Mouse (Mus musculus): ENCODE results near the gene Amz2. TPM values are rescaled to one million over a fixed set of nuclear protein-coding genes. Genes with fewer than 3 reads are reported as not detected.

The Amz2 gene
- polyA plus RNA-seq, 1 experiment: 63.8 TPM

DNA sequence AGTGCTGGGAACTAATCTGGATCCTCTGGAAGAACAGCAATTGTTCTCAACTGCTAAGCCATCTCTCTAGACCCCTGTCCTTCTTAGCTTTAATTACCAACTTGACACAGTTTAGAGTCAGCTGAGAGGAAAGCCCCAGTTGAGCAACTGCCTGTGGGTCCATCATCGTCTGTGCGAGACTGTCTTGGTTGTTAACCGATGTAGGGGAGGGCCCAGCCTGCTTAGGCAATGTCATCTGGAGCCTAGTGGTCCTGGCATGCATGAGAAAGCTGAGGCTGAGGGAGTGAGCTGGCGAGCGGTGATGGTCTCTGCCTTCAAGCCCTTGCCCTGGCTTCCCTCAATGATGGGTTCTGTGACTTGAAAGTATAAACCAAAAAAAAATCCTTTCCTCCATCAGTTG lies 10.9 kb upstream of the Amz2 start:
- DNase-seq: no peak
- no peak overlapping the region for H3K27ac ChIP-seq (ENCODE audit: insufficient read depth, low read length)
- no peaks in the 10 kb centered on the region for H3K27me3 ChIP-seq (ENCODE audit: control insufficient read depth, insufficient read depth, low read length)
- no peaks in the 10 kb centered on the region for H3K4me1 ChIP-seq (ENCODE audit: control insufficient read depth, insufficient read depth, low read length)
- TF ChIP-seq POLR2A (IDR thresholded peaks at IDR 0.05; ENCODE audit: borderline replicate concordance, insufficient read depth, low read length) (no peak), CTCF (IDR thresholded peaks at IDR 0.05; ENCODE audit: borderline replicate concordance, insufficient read depth, low read depth, low read length) (no peak)
- 83% methylated on average over 5 of the region's 5 CpGs for WGBS
- no peak overlapping the region for H3K4me3 ChIP-seq (replicated peaks; ENCODE audit: insufficient read depth, low read depth, low read length)

DNA sequence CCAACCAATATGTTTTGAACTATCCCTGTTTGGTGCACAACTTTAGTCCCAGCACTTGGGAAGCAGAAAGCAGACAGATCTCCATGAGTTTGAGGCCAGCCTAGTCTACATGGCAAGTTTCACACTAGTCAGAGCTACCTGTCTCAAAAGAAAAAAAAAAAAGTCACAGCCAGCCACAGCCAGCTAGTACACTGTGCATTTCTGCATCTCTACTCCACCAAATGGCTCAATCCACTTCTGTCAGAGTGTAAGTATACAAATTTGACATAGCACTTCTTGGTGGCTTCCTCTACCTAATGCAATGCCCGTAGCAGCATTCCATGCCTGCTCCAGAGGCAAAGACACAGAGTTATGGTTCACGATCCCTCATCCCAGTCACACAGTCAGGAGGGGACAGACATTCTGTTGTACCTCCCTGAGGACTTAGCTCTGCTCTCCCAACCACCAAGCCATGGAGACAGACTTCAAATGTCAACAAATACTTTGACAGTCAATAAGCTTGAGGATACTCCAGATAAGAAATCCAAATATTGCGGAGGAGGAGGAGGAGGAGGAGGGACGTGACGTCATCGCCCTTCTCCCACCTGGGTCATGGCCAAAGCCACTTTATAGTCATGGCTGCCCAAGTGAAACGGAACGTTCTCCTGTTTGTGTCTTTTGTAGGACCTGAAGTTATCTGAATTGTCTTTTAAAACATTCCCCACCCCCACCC lies 8.9 kb upstream of the Amz2 start:
- 83% methylated on average over 8 of the region's 8 CpGs for WGBS
- TF ChIP-seq CTCF (IDR thresholded peaks at IDR 0.05; ENCODE audit: borderline replicate concordance, insufficient read depth, low read depth, low read length) (no peak), POLR2A (IDR thresholded peaks at IDR 0.05; ENCODE audit: borderline replicate concordance, insufficient read depth, low read length) (no peak)
- H3K4me3 ChIP-seq (replicated peaks; ENCODE audit: insufficient read depth, low read depth, low read length): no peak overlapping the region
- H3K27ac ChIP-seq (ENCODE audit: insufficient read depth, low read length): no peak overlapping the region
- H3K4me1 ChIP-seq (ENCODE audit: control insufficient read depth, insufficient read depth, low read length): no peaks in the 10 kb centered on the region
- no peaks in the 10 kb centered on the region for H3K27me3 ChIP-seq (ENCODE audit: control insufficient read depth, insufficient read depth, low read length)
- no peak for DNase-seq

DNA sequence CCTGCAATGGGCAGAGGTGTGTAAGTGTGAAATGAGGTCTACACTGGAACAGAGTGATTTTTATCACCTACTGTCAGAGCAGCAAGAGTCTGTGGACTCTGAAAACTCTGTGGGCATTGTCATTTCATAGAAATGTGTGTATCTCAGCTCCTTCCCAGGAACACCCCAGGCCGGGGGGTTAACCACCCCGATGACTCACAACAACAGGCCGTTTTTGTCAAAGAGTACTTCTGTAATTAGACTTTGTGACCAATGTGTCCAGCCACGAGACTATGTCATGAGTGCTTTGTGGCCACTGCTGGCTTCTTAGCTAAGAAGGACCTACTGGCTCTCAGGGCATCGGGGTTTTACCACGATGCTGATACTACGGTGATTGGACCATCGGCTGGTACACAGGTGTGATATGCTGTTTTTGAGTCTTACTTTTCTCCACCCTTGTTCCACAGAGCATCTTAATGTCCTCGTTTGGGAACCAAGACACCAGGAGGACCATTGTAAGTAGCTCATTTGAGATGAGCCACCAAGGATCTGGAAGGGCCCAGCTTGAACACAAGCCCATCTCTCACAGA lies 8.2 kb upstream of the Amz2 start:
- no peak overlapping the region for H3K4me3 ChIP-seq (replicated peaks; ENCODE audit: insufficient read depth, low read depth, low read length)
- no peak for TF ChIP-seq CTCF (IDR thresholded peaks at IDR 0.05; ENCODE audit: borderline replicate concordance, insufficient read depth, low read depth, low read length)
- no peak for TF ChIP-seq POLR2A (IDR thresholded peaks at IDR 0.05; ENCODE audit: borderline replicate concordance, insufficient read depth, low read length)
- no peaks in the 10 kb centered on the region for H3K4me1 ChIP-seq (ENCODE audit: control insufficient read depth, insufficient read depth, low read length)
- DNase-seq: no peak
- no peaks in the 10 kb centered on the region for H3K27me3 ChIP-seq (ENCODE audit: control insufficient read depth, insufficient read depth, low read length)
- H3K27ac ChIP-seq (ENCODE audit: insufficient read depth, low read length): no peak overlapping the region
- WGBS: 91% methylated on average over 9 of the region's 9 CpGs

- Histone ChIP-seq H3K4me1 (ENCODE audit: control insufficient read depth, insufficient read depth, low read length) (no peaks in the 10 kb centered on the region), H3K4me3 (replicated peaks; ENCODE audit: insufficient read depth, low read depth, low read length) (no peak overlapping the region), H3K27ac (ENCODE audit: insufficient read depth, low read length) (no peak overlapping the region), H3K27me3 (ENCODE audit: control insufficient read depth, insufficient read depth, low read length) (no peaks in the 10 kb centered on the region)
- no peak for DNase-seq
- 62% methylated on average over 4 of the region's 4 CpGs for WGBS
- no peak for TF ChIP-seq CTCF (IDR thresholded peaks at IDR 0.05; ENCODE audit: borderline replicate concordance, insufficient read depth, low read depth, low read length)
- TF ChIP-seq POLR2A (IDR thresholded peaks at IDR 0.05; ENCODE audit: borderline replicate concordance, insufficient read depth, low read length): no peak
Measured at GRCm38 (mm10) chr11:109419461-109419860, 6.3 kb upstream of the Amz2 start.

- H3K27ac ChIP-seq (ENCODE audit: insufficient read depth, low read length): no peak overlapping the region
- H3K4me1 ChIP-seq (ENCODE audit: control insufficient read depth, insufficient read depth, low read length): no peaks in the 10 kb centered on the region
- DNase-seq: no peak
- TF ChIP-seq CTCF (IDR thresholded peaks at IDR 0.05; ENCODE audit: borderline replicate concordance, insufficient read depth, low read depth, low read length) (no peak), POLR2A (IDR thresholded peaks at IDR 0.05; ENCODE audit: borderline replicate concordance, insufficient read depth, low read length) (no peak)
- no peaks in the 10 kb centered on the region for H3K27me3 ChIP-seq (ENCODE audit: control insufficient read depth, insufficient read depth, low read length)
- WGBS: 55% methylated on average over 16 of the region's 16 CpGs
- H3K4me3 ChIP-seq (replicated peaks; ENCODE audit: insufficient read depth, low read depth, low read length): no peak overlapping the region
Measured at GRCm38 (mm10) chr11:109419961-109420566, 5.7 kb upstream of the Amz2 start.

- 92% methylated on average over 14 of the region's 14 CpGs for WGBS
Measured at GRCm38 (mm10) chr11:109420567-109420962, 5.2 kb upstream of the Amz2 start.

DNA sequence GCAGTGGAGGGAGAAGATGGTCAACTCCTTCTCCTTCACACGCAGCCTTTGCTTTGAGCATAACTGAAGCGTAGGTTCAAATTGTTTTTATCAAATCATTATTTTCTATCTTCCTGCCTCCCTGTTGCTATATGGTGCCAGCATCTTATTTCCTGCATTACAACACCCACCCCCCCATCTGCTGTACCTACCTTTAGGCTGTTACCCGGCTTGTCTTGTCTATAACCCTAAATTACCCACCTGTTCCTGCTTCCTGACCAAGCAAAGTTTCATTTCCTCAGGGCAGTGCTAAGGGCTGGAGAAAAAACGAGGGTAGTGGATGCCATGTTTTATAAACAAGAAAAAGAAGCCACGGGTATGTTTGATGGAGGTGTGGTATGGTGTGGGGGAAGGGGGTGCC lies 4.5 kb upstream of the Amz2 start:
- Histone ChIP-seq H3K4me1 (ENCODE audit: control insufficient read depth, insufficient read depth, low read length) (no peaks in the 10 kb centered on the region), H3K27me3 (ENCODE audit: control insufficient read depth, insufficient read depth, low read length) (no peaks in the 10 kb centered on the region), H3K4me3 (replicated peaks; ENCODE audit: insufficient read depth, low read depth, low read length) (no peak overlapping the region), H3K27ac (ENCODE audit: insufficient read depth, low read length) (no peak overlapping the region)
- WGBS: 80% methylated on average over 5 of the region's 5 CpGs
- no peak for DNase-seq
- TF ChIP-seq CTCF (IDR thresholded peaks at IDR 0.05; ENCODE audit: borderline replicate concordance, insufficient read depth, low read depth, low read length) (no peak), POLR2A (IDR thresholded peaks at IDR 0.05; ENCODE audit: borderline replicate concordance, insufficient read depth, low read length) (no peak)

More at GRCm38 (mm10) chr11:109420567-109420962, 5.2 kb upstream of the Amz2 start:
- Histone ChIP-seq H3K27me3 (ENCODE audit: control insufficient read depth, insufficient read depth, low read length) (no peaks in the 10 kb centered on the region), H3K4me1 (ENCODE audit: control insufficient read depth, insufficient read depth, low read length) (no peaks in the 10 kb centered on the region), H3K27ac (ENCODE audit: insufficient read depth, low read length) (no peak overlapping the region), H3K4me3 (replicated peaks; ENCODE audit: insufficient read depth, low read depth, low read length) (no peak overlapping the region)
- no peak for TF ChIP-seq POLR2A (IDR thresholded peaks at IDR 0.05; ENCODE audit: borderline replicate concordance, insufficient read depth, low read length)
- TF ChIP-seq CTCF (IDR thresholded peaks at IDR 0.05; ENCODE audit: borderline replicate concordance, insufficient read depth, low read depth, low read length): no peak
- no peak for DNase-seq

DNA sequence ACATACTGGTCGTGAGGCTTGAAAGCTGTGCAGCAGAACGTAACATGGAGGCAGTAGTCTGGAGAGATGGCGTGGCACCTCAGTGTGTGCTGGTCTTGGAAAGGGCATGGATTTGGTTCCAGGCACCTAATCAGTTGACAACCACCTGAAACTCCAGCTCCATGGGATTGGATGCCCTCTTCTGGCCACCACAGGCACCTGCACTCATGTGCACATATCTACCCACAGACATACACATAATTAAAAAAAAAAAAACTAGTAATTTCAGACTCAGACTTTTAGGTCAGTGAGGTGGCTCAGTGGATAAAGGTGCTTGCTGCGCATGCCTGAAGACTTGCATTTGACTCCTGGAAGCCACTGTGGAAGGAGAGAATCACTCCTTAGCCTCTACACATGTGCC lies 3.5 kb upstream of the Amz2 start:
- H3K27me3 ChIP-seq (ENCODE audit: control insufficient read depth, insufficient read depth, low read length): no peaks in the 10 kb centered on the region
- TF ChIP-seq POLR2A (IDR thresholded peaks at IDR 0.05; ENCODE audit: borderline replicate concordance, insufficient read depth, low read length): no peak
- TF ChIP-seq CTCF (IDR thresholded peaks at IDR 0.05; ENCODE audit: borderline replicate concordance, insufficient read depth, low read depth, low read length): no peak
- DNase-seq: no peak
- H3K27ac ChIP-seq (ENCODE audit: insufficient read depth, low read length): no peak overlapping the region
- H3K4me1 ChIP-seq (ENCODE audit: control insufficient read depth, insufficient read depth, low read length): no peaks in the 10 kb centered on the region; the same call in 1 of the 2 replicates
- H3K4me3 ChIP-seq (replicated peaks; ENCODE audit: insufficient read depth, low read depth, low read length): no peak overlapping the region
- WGBS: 98% methylated on average over 4 of the region's 4 CpGs
